Mouse (Mus musculus): ENCODE data around the gene Unc50. TPM values are rescaled to one million over a fixed set of nuclear protein-coding genes. Genes with fewer than 3 reads are reported as not detected.

Unc50 gene
- polyA plus RNA-seq, 1 experiment from 2014 or later, result 175 TPM

GRCm38 (mm10) chr1:37398961-37399360 is 31.0 kb upstream of the Unc50 start:
- no peak overlapping the region for H3K27ac ChIP-seq
- WGBS, result 27% methylated on average over 3 of the region's 3 CpGs
- DNase-seq (ENCODE audit: low spot score), result peak; percentile 48

GRCm38 (mm10) chr1:37399734-37400133 is 30.2 kb upstream of the Unc50 start:
- Histone ChIP-seq H3K9ac (ENCODE audit: low read depth, low read length) (no peak overlapping the region), H3K36me3 (ENCODE audit: insufficient read depth, low read length) (no peaks in the 10 kb centered on the region), H3K27me3 (ENCODE audit: insufficient read depth, low read length) (no peaks in the 10 kb centered on the region), H3K27ac (no peak overlapping the region), H3K4me1 (replicated peaks; ENCODE audit: insufficient read depth, low read length) (no peaks in the 10 kb centered on the region), H3K4me3 (replicated peaks; ENCODE audit: low read depth, low read length) (no peak overlapping the region), H3K9me3 (replicated peaks; ENCODE audit: low read length) (no peaks in the 10 kb centered on the region), H3K4me2 (ENCODE audit: low read length) (no peak overlapping the region)
- ATAC-seq (replicated peaks; ENCODE audit: low FRiP score, low read depth) (no peak), DNase-seq (ENCODE audit: low spot score) (peak; percentile 21)
- TF ChIP-seq CTCF (IDR thresholded peaks at IDR 0.05; ENCODE audit: low read depth), result no peak
- 42% methylated on average over 8 of the region's 8 CpGs for WGBS

More at GRCm38 (mm10) chr1:37398961-37399360, 31.0 kb upstream of the Unc50 start:
- peak; percentile 55; the same call in 1 of the 2 replicates for ATAC-seq (replicated peaks; ENCODE audit: low FRiP score, low read depth)
- Histone ChIP-seq H3K27me3 (ENCODE audit: insufficient read depth, low read length) (no peaks in the 10 kb centered on the region), H3K4me3 (replicated peaks; ENCODE audit: low read depth, low read length) (no peak overlapping the region), H3K9me3 (replicated peaks; ENCODE audit: low read length) (no peaks in the 10 kb centered on the region), H3K4me2 (ENCODE audit: low read length) (no peak overlapping the region), H3K4me1 (replicated peaks; ENCODE audit: insufficient read depth, low read length) (no peaks in the 10 kb centered on the region), H3K36me3 (ENCODE audit: insufficient read depth, low read length) (0 out of 2 replicates have a peak, but pooled peaks cover 1% of the 10 kb centered on the region), H3K9ac (ENCODE audit: low read depth, low read length) (no peak overlapping the region)
- no peak for TF ChIP-seq CTCF (IDR thresholded peaks at IDR 0.05; ENCODE audit: low read depth)

GRCm38 (mm10) chr1:37401687-37402086 is 28.3 kb upstream of the Unc50 start:
- H3K27me3 ChIP-seq (ENCODE audit: insufficient read depth, low read length), result no peaks in the 10 kb centered on the region
- no peak overlapping the region for H3K4me2 ChIP-seq (ENCODE audit: low read length)
- peak; percentile 78 for TF ChIP-seq CTCF (IDR thresholded peaks at IDR 0.05; ENCODE audit: low read depth)
- WGBS, result 60% methylated on average over 4 of the region's 4 CpGs
- no peak overlapping the region for H3K9ac ChIP-seq (ENCODE audit: low read depth, low read length)
- no peaks in the 10 kb centered on the region for H3K9me3 ChIP-seq (replicated peaks; ENCODE audit: low read length)
- H3K4me1 ChIP-seq (replicated peaks; ENCODE audit: insufficient read depth, low read length), result no peaks in the 10 kb centered on the region
- peak; percentile 69 for DNase-seq (ENCODE audit: low spot score)
- no peak overlapping the region for H3K27ac ChIP-seq
- no peaks in the 10 kb centered on the region for H3K36me3 ChIP-seq (ENCODE audit: insufficient read depth, low read length)
- ATAC-seq (replicated peaks; ENCODE audit: low FRiP score, low read depth), result no peak
- H3K4me3 ChIP-seq (replicated peaks; ENCODE audit: low read depth, low read length), result no peak overlapping the region

DNA sequence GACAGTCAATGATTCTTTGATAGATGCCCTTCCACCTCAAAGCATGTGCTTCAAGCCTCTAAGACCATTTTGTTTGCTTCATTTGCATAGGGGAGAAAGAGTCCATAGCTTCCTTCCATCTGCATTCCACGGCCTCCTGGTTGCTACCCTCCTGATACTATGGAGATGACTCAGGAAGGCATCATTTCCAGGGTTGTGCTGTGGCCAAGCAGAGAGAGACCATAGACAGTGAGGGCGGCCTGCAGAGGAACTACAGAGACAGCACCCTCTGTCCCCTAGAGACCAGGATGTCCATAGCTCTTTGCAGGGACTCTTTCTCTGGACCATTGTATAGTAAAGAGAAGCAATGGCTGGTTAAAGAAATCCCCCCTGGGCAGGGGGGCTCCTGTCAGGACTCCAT is 24.8 kb upstream of the Unc50 start:
- Histone ChIP-seq H3K27ac (no peak overlapping the region), H3K9me3 (replicated peaks; ENCODE audit: low read length) (no peaks in the 10 kb centered on the region), H3K9ac (ENCODE audit: low read depth, low read length) (no peak overlapping the region), H3K4me3 (replicated peaks; ENCODE audit: low read depth, low read length) (no peak overlapping the region), H3K4me1 (replicated peaks; ENCODE audit: insufficient read depth, low read length) (no peaks in the 10 kb centered on the region), H3K4me2 (ENCODE audit: low read length) (no peak overlapping the region), H3K36me3 (ENCODE audit: insufficient read depth, low read length) (no peaks in the 10 kb centered on the region), H3K27me3 (ENCODE audit: insufficient read depth, low read length) (no peaks in the 10 kb centered on the region)
- 88% methylated on average over 2 of the region's 2 CpGs for WGBS
- no peak for ATAC-seq (replicated peaks; ENCODE audit: low FRiP score, low read depth)
- no peak for TF ChIP-seq CTCF (IDR thresholded peaks at IDR 0.05; ENCODE audit: low read depth)
- DNase-seq (ENCODE audit: low spot score), result no peak

DNA sequence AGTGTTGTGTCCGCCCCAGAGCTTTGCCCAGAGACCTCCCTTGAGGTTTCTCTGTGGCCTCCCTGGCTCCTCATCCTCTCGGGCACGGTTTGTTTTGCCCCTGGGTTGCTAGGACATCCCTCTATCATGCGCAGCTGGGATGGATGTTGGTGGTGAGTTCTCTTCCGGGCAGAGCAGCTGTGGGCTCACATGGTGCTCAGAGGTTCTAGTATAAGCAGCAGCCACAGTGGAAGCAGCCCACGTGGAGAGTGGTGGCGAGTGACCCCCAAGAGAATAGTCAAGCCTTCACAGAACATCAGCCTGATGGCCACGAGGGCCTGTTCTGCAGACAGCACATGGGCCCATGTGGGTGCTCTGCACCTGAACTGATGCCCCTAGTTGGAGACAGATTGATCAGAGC is 22.7 kb upstream of the Unc50 start:
- WGBS, result 83% methylated on average over 8 of the region's 8 CpGs
- DNase-seq (ENCODE audit: low spot score) (no peak), ATAC-seq (replicated peaks; ENCODE audit: low FRiP score, low read depth) (no peak)
- no peaks in the 10 kb centered on the region for H3K36me3 ChIP-seq (ENCODE audit: insufficient read depth, low read length)
- TF ChIP-seq CTCF (IDR thresholded peaks at IDR 0.05; ENCODE audit: low read depth), result no peak
- no peaks in the 10 kb centered on the region for H3K9me3 ChIP-seq (replicated peaks; ENCODE audit: low read length)
- no peaks in the 10 kb centered on the region for H3K4me1 ChIP-seq (replicated peaks; ENCODE audit: insufficient read depth, low read length)
- no peak overlapping the region for H3K4me2 ChIP-seq (ENCODE audit: low read length)
- H3K27me3 ChIP-seq (ENCODE audit: insufficient read depth, low read length), result no peaks in the 10 kb centered on the region
- H3K27ac ChIP-seq, result no peak overlapping the region
- no peak overlapping the region for H3K4me3 ChIP-seq (replicated peaks; ENCODE audit: low read depth, low read length)
- H3K9ac ChIP-seq (ENCODE audit: low read depth, low read length), result no peak overlapping the region

DNA sequence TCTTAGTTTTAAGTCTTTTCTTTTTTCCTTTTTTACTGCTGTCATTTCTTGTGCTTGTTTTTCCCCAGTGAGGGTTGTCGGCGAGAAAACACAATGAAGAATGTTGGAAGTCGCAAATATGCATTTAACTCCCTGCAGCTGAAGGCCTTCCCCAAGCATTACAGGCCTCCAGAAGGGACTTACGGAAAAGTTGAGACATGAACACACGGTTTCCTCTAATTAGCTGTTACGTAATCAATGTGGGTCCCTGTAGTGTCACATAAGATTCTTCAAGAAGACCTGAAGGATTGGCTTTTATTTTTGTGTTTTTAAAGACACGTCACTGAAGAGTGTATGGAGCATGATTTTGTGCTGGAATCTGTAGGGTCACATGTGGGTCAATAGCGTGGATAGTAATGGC is 21.9 kb upstream of the Unc50 start:
- no peak for TF ChIP-seq CTCF (IDR thresholded peaks at IDR 0.05; ENCODE audit: low read depth)
- 80% methylated on average over 8 of the region's 8 CpGs for WGBS

DNA sequence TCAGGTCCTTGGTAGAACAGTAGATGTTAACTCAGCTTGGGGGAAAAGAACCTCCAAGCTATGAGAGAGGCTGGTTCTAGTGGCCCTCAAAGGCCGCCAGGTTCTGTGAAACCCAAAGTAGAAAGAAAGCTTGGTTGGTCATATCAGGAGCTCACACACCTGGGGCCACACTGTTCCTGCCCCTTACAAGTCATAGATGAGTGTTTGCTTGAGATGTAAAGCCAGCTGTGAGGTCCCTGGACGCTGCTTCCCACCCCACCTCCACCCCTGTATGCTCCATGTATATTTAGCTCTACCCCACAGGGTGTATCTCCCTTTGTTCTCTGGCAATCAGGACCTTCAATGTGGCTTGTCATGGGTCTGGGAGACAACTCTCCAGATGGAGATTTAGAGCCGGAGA is 21.3 kb upstream of the Unc50 start:
- H3K9ac ChIP-seq (ENCODE audit: low read depth, low read length), result no peak overlapping the region
- WGBS, result 82% methylated on average over 3 of the region's 3 CpGs
- H3K36me3 ChIP-seq (ENCODE audit: insufficient read depth, low read length), result no peaks in the 10 kb centered on the region
- no peak for TF ChIP-seq CTCF (IDR thresholded peaks at IDR 0.05; ENCODE audit: low read depth)
- H3K4me3 ChIP-seq (replicated peaks; ENCODE audit: low read depth, low read length), result no peak overlapping the region
- DNase-seq (ENCODE audit: low spot score) (no peak), ATAC-seq (replicated peaks; ENCODE audit: low FRiP score, low read depth) (no peak)
- H3K4me1 ChIP-seq (replicated peaks; ENCODE audit: insufficient read depth, low read length), result no peaks in the 10 kb centered on the region
- no peak overlapping the region for H3K27ac ChIP-seq
- H3K9me3 ChIP-seq (replicated peaks; ENCODE audit: low read length), result no peaks in the 10 kb centered on the region
- no peaks in the 10 kb centered on the region for H3K27me3 ChIP-seq (ENCODE audit: insufficient read depth, low read length)
- H3K4me2 ChIP-seq (ENCODE audit: low read length), result no peak overlapping the region

More for the DNA sequence above, 21.9 kb upstream of the Unc50 start:
- no peaks in the 10 kb centered on the region for H3K4me1 ChIP-seq (replicated peaks; ENCODE audit: insufficient read depth, low read length)
- H3K4me2 ChIP-seq (ENCODE audit: low read length), result no peak overlapping the region
- H3K9ac ChIP-seq (ENCODE audit: low read depth, low read length), result no peak overlapping the region
- ATAC-seq (replicated peaks; ENCODE audit: low FRiP score, low read depth) (no peak), DNase-seq (ENCODE audit: low spot score) (no peak)
- H3K27me3 ChIP-seq (ENCODE audit: insufficient read depth, low read length), result no peaks in the 10 kb centered on the region
- H3K36me3 ChIP-seq (ENCODE audit: insufficient read depth, low read length), result no peaks in the 10 kb centered on the region
- H3K9me3 ChIP-seq (replicated peaks; ENCODE audit: low read length), result no peaks in the 10 kb centered on the region
- no peak overlapping the region for H3K27ac ChIP-seq
- no peak overlapping the region for H3K4me3 ChIP-seq (replicated peaks; ENCODE audit: low read depth, low read length)

Data from kidney, postnatal 0 days (tissue).